Mouse (Mus musculus): ENCODE results near the gene Rtkn2. TPM values are rescaled to one million over a fixed set of nuclear protein-coding genes. Genes with fewer than 3 reads are reported as not detected.
A peak's percentile ranks its signal among the peaks of the same experiment; 100 is the strongest.

Gene Rtkn2
- polyA plus RNA-seq (2015; fragmentation: Nextera tagmentation; extraction: Ambion mirVana): 8.9 and 12.3 TPM in 2 replicates

GRCm38 (mm10) chr10:67979401-67980157, at the start of gene Rtkn2:
Gene Rtkn2 (plus strand): TSS chr10:67979570.
- H3K27ac ChIP-seq: no peak within 1 kb of the TSS; the same call in 1 of the 2 replicates
- no peaks in the 10 kb centered on the region for H3K36me3 ChIP-seq
- H3K9ac ChIP-seq (replicated peaks): peak within 1 kb of the TSS; percentile 69
- peak within 1 kb of the TSS; percentile 58 for H3K4me3 ChIP-seq (replicated peaks)
- H3K4me1 ChIP-seq (replicated peaks): peaks cover 9% of the 10 kb centered on the region
- H3K4me2 ChIP-seq (replicated peaks): peak within 1 kb of the TSS; percentile 79
- H3K9me3 ChIP-seq: no peaks in the 10 kb centered on the region
- H3K27me3 ChIP-seq: no peaks in the 10 kb centered on the region
- WGBS: 0% methylated on average over 57 of the region's 57 CpGs
- peak; percentile 99 for ATAC-seq

GRCm38 (mm10) chr10:67931328-67931727, 48.0 kb upstream of the Rtkn2 start:
- Histone ChIP-seq H3K4me3 (replicated peaks) (no peak overlapping the region), H3K4me2 (replicated peaks) (no peak overlapping the region), H3K9me3 (no peaks in the 10 kb centered on the region), H3K4me1 (replicated peaks) (no peaks in the 10 kb centered on the region), H3K27me3 (no peaks in the 10 kb centered on the region), H3K27ac (no peak overlapping the region), H3K9ac (replicated peaks) (no peak overlapping the region), H3K36me3 (no peaks in the 10 kb centered on the region)
- WGBS: 82% methylated on average over 4 of the region's 4 CpGs
- ATAC-seq: no peak

- H3K27me3 ChIP-seq: no peaks in the 10 kb centered on the region
- no peak overlapping the region for H3K27ac ChIP-seq
- 91% methylated on average over 11 of the region's 11 CpGs for WGBS
- no peaks in the 10 kb centered on the region for H3K36me3 ChIP-seq
- no peak overlapping the region for H3K4me2 ChIP-seq (replicated peaks)
- H3K9me3 ChIP-seq: no peaks in the 10 kb centered on the region
- no peaks in the 10 kb centered on the region for H3K4me1 ChIP-seq (replicated peaks)
- H3K4me3 ChIP-seq (replicated peaks): no peak overlapping the region
- ATAC-seq: no peak
- H3K9ac ChIP-seq (replicated peaks): no peak overlapping the region
Measured at GRCm38 (mm10) chr10:67932780-67933179, 46.6 kb upstream of the Rtkn2 start.

- no peak for ATAC-seq
- no peaks in the 10 kb centered on the region for H3K9me3 ChIP-seq
- H3K27me3 ChIP-seq: no peaks in the 10 kb centered on the region
- WGBS: 81% methylated on average over 4 of the region's 4 CpGs
- H3K4me1 ChIP-seq (replicated peaks): 0 out of 2 replicates have a peak, but pooled peaks cover 3% of the 10 kb centered on the region
- no peak overlapping the region for H3K9ac ChIP-seq (replicated peaks)
- H3K36me3 ChIP-seq: no peaks in the 10 kb centered on the region
- no peak overlapping the region for H3K4me2 ChIP-seq (replicated peaks)
- H3K27ac ChIP-seq: no peak overlapping the region
- no peak overlapping the region for H3K4me3 ChIP-seq (replicated peaks)
Measured at GRCm38 (mm10) chr10:67936944-67937343, 42.4 kb upstream of the Rtkn2 start.

GRCm38 (mm10) chr10:67937775-67938174, 41.6 kb upstream of the Rtkn2 start:
- no peak for ATAC-seq

GRCm38 (mm10) chr10:67939546-67939945, 39.8 kb upstream of the Rtkn2 start:
- no peak for ATAC-seq
- no peaks in the 10 kb centered on the region for H3K9me3 ChIP-seq
- H3K4me2 ChIP-seq (replicated peaks): no peak overlapping the region
- H3K27me3 ChIP-seq: no peaks in the 10 kb centered on the region
- H3K4me1 ChIP-seq (replicated peaks): 0 out of 2 replicates have a peak, but pooled peaks cover 3% of the 10 kb centered on the region
- no peaks in the 10 kb centered on the region for H3K36me3 ChIP-seq
- H3K4me3 ChIP-seq (replicated peaks): no peak overlapping the region
- 75% methylated on average over 12 of the region's 12 CpGs for WGBS
- H3K27ac ChIP-seq: no peak overlapping the region
- no peak overlapping the region for H3K9ac ChIP-seq (replicated peaks)

More at GRCm38 (mm10) chr10:67937775-67938174, 41.6 kb upstream of the Rtkn2 start:
- WGBS: 87% methylated on average over 5 of the region's 5 CpGs
- H3K27me3 ChIP-seq: no peaks in the 10 kb centered on the region
- H3K4me2 ChIP-seq (replicated peaks): no peak overlapping the region
- H3K9ac ChIP-seq (replicated peaks): no peak overlapping the region
- no peaks in the 10 kb centered on the region for H3K9me3 ChIP-seq
- no peaks in the 10 kb centered on the region for H3K36me3 ChIP-seq
- no peak overlapping the region for H3K27ac ChIP-seq
- no peak overlapping the region for H3K4me3 ChIP-seq (replicated peaks)
- 0 out of 2 replicates have a peak, but pooled peaks cover 3% of the 10 kb centered on the region for H3K4me1 ChIP-seq (replicated peaks)

- H3K4me1 ChIP-seq (replicated peaks): 0 out of 2 replicates have a peak, but pooled peaks cover 3% of the 10 kb centered on the region
- WGBS: 90% methylated on average over 4 of the region's 4 CpGs
- no peaks in the 10 kb centered on the region for H3K9me3 ChIP-seq
- H3K4me2 ChIP-seq (replicated peaks): no peak overlapping the region
- no peaks in the 10 kb centered on the region for H3K27me3 ChIP-seq
- no peak overlapping the region for H3K9ac ChIP-seq (replicated peaks)
- no peak overlapping the region for H3K27ac ChIP-seq
- no peaks in the 10 kb centered on the region for H3K36me3 ChIP-seq
- no peak overlapping the region for H3K4me3 ChIP-seq (replicated peaks)
- ATAC-seq: no peak
Measured at GRCm38 (mm10) chr10:67943513-67943912, 35.9 kb upstream of the Rtkn2 start.

GRCm38 (mm10) chr10:67950059-67950748, 29.2 kb upstream of the Rtkn2 start:
- ATAC-seq: no peak
- no peak overlapping the region for H3K4me2 ChIP-seq (replicated peaks)
- H3K27ac ChIP-seq: no peak overlapping the region
- H3K36me3 ChIP-seq: no peaks in the 10 kb centered on the region
- H3K27me3 ChIP-seq: no peaks in the 10 kb centered on the region
- H3K4me1 ChIP-seq (replicated peaks): no peaks in the 10 kb centered on the region
- H3K9me3 ChIP-seq: no peaks in the 10 kb centered on the region
- WGBS: 86% methylated on average over 8 of the region's 8 CpGs
- no peak overlapping the region for H3K9ac ChIP-seq (replicated peaks)
- H3K4me3 ChIP-seq (replicated peaks): no peak overlapping the region

GRCm38 (mm10) chr10:67951690-67952089, 27.7 kb upstream of the Rtkn2 start:
- Histone ChIP-seq H3K27me3 (no peaks in the 10 kb centered on the region), H3K27ac (no peak overlapping the region), H3K4me3 (replicated peaks) (no peak overlapping the region), H3K36me3 (no peaks in the 10 kb centered on the region), H3K9ac (replicated peaks) (no peak overlapping the region), H3K4me1 (replicated peaks) (no peaks in the 10 kb centered on the region), H3K9me3 (no peaks in the 10 kb centered on the region), H3K4me2 (replicated peaks) (no peak overlapping the region)
- 83% methylated on average over 4 of the region's 4 CpGs for WGBS
- ATAC-seq: no peak

- Histone ChIP-seq H3K9ac (replicated peaks) (no peak overlapping the region), H3K4me2 (replicated peaks) (no peak overlapping the region), H3K4me3 (replicated peaks) (no peak overlapping the region), H3K4me1 (replicated peaks) (no peaks in the 10 kb centered on the region), H3K27ac (no peak overlapping the region), H3K36me3 (no peaks in the 10 kb centered on the region), H3K27me3 (no peaks in the 10 kb centered on the region), H3K9me3 (no peaks in the 10 kb centered on the region)
- no peak for ATAC-seq
- WGBS: 90% methylated on average over 2 of the region's 2 CpGs
Measured at GRCm38 (mm10) chr10:67955982-67956381, 23.4 kb upstream of the Rtkn2 start.

- no peaks in the 10 kb centered on the region for H3K36me3 ChIP-seq
- no peak overlapping the region for H3K4me3 ChIP-seq (replicated peaks)
- WGBS: 60% methylated on average over 3 of the region's 3 CpGs
- peaks cover 15% of the 10 kb centered on the region for H3K4me1 ChIP-seq (replicated peaks)
- no peak overlapping the region for H3K27ac ChIP-seq
- no peaks in the 10 kb centered on the region for H3K9me3 ChIP-seq
- no peaks in the 10 kb centered on the region for H3K27me3 ChIP-seq
- H3K9ac ChIP-seq (replicated peaks): no peak overlapping the region
- no peak overlapping the region for H3K4me2 ChIP-seq (replicated peaks)
- no peak for ATAC-seq
Measured at GRCm38 (mm10) chr10:67959982-67960381, 19.4 kb upstream of the Rtkn2 start.

- H3K36me3 ChIP-seq: no peaks in the 10 kb centered on the region
- H3K4me2 ChIP-seq (replicated peaks): peak overlapping the region; percentile 34
- 17% methylated on average over 10 of the region's 10 CpGs for WGBS
- H3K9me3 ChIP-seq: no peaks in the 10 kb centered on the region
- no peak overlapping the region for H3K27ac ChIP-seq
- no peak for ATAC-seq
- peaks cover 15% of the 10 kb centered on the region for H3K4me1 ChIP-seq (replicated peaks)
- H3K9ac ChIP-seq (replicated peaks): no peak overlapping the region
- no peak overlapping the region for H3K4me3 ChIP-seq (replicated peaks)
- H3K27me3 ChIP-seq: no peaks in the 10 kb centered on the region
Measured at GRCm38 (mm10) chr10:67962496-67962895, 16.9 kb upstream of the Rtkn2 start.

Data from midbrain, embryonic 13.5 days (tissue).